Mouse (Mus musculus) midbrain, embryonic 12.5 days (tissue): ENCODE data around the gene Gm572. TPM values are rescaled to one million over a fixed set of nuclear protein-coding genes. Genes with fewer than 3 reads are reported as not detected.

Experiments used
- ATAC-seq: fragments of 200-750 bp; cut with Nextera tagmentation; 2 replicates; pipeline ENCODE4 v1.8.0; 2017; ENCODE audit warnings: low read depth, moderate TSS enrichment, moderate library complexity; ENCODE audit not compliant: low FRiP score
- H3K27ac ChIP-seq: fragments of 300-500 bp; sonication (generic); replicated peaks from 2 replicates; pipeline ENCODE4 v1.5.1; 2016; ENCODE audit warnings: mild to moderate bottlenecking
- H3K27me3 ChIP-seq: fragments of 300-500 bp; sonication (generic); 2 replicates; pipeline ENCODE4 v1.6.1; 2016; ENCODE audit warnings: mild to moderate bottlenecking
- H3K36me3 ChIP-seq: fragments of 300-500 bp; sonication (generic); 2 replicates; pipeline ENCODE4 v1.6.1; 2016
- H3K4me1 ChIP-seq: fragments of 300-500 bp; sonication (generic); 2 replicates; pipeline ENCODE4 v1.6.1; 2016
- H3K4me2 ChIP-seq: fragments of 300-500 bp; sonication (generic); replicated peaks from 2 replicates; pipeline ENCODE4 v1.6.1; 2016; ENCODE audit warnings: mild to moderate bottlenecking, moderate library complexity
- H3K4me3 ChIP-seq: fragments of 300-500 bp; sonication (generic); 2 replicates; pipeline ENCODE4 v1.5.1; 2016; ENCODE audit warnings: mild to moderate bottlenecking
- H3K9ac ChIP-seq: fragments of 300-500 bp; sonication (generic); replicated peaks from 2 replicates; pipeline ENCODE4 v1.6.1; 2016; ENCODE audit warnings: mild to moderate bottlenecking, moderate library complexity
- H3K9me3 ChIP-seq: fragments of 300-500 bp; sonication (generic); 2 replicates; pipeline ENCODE4 v1.6.1; 2016; ENCODE audit warnings: mild to moderate bottlenecking
- WGBS: fragments of 180-500 bp; shearing (Covaris S2); methylation state at CpG from one replicate; pipeline ENCODE4 v1.1.7; 2016; 5-methylcytosine and 5-hydroxymethylcytosine counted together
- polyA plus RNA-seq: library from polyadenylated mRNA; unstranded; fragments of >200 nt; fragmentation: Nextera tagmentation; extraction: Ambion mirVana; gene quantifications from 2 replicates; pipeline ENCODE4 v1.2.1, GENCODE M21; 2016

Gene Gm572
- polyA plus RNA-seq, 1 experiment from 2014 or later: not detected

DNA sequence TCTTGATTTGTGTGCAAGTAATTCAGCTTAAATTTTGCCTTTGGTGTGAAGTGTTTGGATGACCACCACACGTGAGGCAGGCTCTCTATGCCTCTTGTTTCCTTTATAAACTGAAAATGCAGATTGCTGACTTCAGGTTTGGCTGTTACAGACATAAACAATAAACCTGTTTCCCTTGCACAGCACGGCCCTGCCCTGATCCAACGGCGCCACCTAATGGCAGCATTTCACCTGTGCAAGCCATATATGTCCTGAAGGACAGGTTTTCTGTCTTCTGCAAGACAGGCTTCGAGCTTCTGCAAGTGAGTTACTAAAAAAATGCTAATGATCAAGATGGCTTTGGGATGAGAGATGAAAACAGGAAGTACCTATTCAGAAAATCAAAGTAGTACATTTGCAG, 35.4 kb upstream of the Gm572 start:
- no peaks in the 10 kb centered on the region for H3K9me3 ChIP-seq
- ATAC-seq: no peak
- H3K9ac ChIP-seq: no peak overlapping the region
- peaks cover 25% of the 10 kb centered on the region; the same call in 1 of the 2 replicates for H3K36me3 ChIP-seq
- no peaks in the 10 kb centered on the region for H3K4me1 ChIP-seq
- no peak overlapping the region for H3K4me2 ChIP-seq
- H3K4me3 ChIP-seq: no peak overlapping the region
- no peak overlapping the region for H3K27ac ChIP-seq
- 29% methylated on average over 5 of the region's 5 CpGs for WGBS
- no peaks in the 10 kb centered on the region for H3K27me3 ChIP-seq

DNA sequence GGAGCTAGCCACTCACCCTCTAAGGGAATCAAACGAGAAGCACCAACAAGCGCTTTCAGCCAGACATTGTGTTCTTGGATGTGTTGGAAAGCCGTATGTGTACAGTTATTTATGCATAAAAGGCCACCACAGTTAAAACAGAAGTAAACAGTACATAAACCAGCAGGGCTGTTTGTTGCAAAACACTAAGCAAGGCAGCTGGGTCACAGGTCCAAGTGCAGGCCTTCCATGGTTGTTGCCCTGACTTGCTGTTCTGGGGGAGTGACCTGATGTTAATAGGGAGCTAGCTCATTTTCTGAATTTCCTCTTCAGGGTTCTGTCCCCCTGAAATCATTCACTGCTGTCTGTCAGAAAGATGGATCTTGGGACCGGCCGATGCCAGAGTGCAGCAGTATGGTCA, 33.3 kb upstream of the Gm572 start:
- WGBS: 91% methylated on average over 5 of the region's 5 CpGs

DNA sequence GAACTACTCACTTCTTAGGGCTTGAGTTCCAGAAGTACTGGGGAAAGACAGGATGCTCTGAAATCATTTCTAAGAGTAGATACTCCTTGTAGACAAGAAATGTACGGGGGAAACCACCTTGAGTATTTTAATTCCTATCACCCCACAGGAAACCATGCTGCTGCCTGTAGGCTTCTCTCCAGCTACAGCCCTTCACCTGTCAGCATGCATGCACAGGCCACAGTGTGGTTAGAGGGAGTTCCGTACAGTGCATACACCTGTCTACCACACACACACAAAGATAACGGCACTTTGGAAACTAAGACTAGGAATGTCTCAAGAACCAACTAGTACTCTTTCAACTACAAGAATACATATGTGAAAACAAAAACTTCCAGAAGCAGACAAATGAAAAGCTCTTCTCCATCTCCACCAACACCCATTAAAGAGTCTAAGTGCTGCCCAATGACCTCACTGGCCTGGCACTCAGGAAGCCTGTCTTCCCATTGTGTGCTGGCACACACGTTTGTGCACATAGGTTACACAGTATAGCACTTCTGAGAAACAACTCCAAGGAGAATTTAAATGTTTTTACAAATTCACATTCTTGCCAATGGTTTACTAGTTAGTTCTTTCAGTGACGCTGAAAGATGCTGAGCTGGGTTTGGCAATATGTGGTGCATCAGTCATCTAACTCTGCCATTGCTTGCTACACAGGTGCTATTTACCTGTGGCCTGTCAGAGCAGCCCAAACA, 32.3 kb upstream of the Gm572 start:
- no peak overlapping the region for H3K4me2 ChIP-seq
- H3K9me3 ChIP-seq: no peaks in the 10 kb centered on the region
- H3K27ac ChIP-seq: no peak overlapping the region
- no peaks in the 10 kb centered on the region for H3K27me3 ChIP-seq
- no peak overlapping the region for H3K9ac ChIP-seq
- 77% methylated on average over 5 of the region's 5 CpGs for WGBS
- H3K4me3 ChIP-seq: no peak overlapping the region
- no peaks in the 10 kb centered on the region for H3K4me1 ChIP-seq
- H3K36me3 ChIP-seq: peaks cover 50% of the 10 kb centered on the region
- ATAC-seq: no peak

More for the DNA sequence above, 33.3 kb upstream of the Gm572 start:
- H3K9ac ChIP-seq: no peak overlapping the region
- H3K4me2 ChIP-seq: no peak overlapping the region
- no peak for ATAC-seq
- H3K36me3 ChIP-seq: peaks cover 40% of the 10 kb centered on the region
- H3K9me3 ChIP-seq: no peaks in the 10 kb centered on the region
- no peaks in the 10 kb centered on the region for H3K27me3 ChIP-seq
- H3K27ac ChIP-seq: no peak overlapping the region
- no peak overlapping the region for H3K4me3 ChIP-seq
- no peaks in the 10 kb centered on the region for H3K4me1 ChIP-seq

DNA sequence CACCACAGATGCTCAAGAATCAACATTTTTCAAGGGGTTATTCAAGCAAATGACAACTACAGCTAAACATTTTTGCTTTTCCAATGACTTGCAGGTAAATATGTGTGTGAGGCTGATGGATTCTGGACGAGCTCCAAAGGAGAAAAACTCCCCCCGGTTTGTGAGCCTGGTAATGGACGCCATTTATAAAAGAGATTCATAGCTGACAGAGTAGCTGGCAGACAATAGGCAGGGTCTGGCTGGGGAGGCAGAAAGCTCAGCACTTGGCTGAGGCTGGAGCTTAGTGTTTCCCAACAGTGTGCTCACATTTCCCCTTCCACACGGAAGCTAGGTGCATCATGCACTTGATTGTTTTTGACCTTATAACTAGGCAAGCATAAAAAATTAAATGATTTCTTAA, 30.6 kb upstream of the Gm572 start:
- no peaks in the 10 kb centered on the region for H3K27me3 ChIP-seq
- ATAC-seq: no peak
- peaks cover 64% of the 10 kb centered on the region for H3K36me3 ChIP-seq
- no peaks in the 10 kb centered on the region for H3K9me3 ChIP-seq
- no peak overlapping the region for H3K4me3 ChIP-seq
- no peak overlapping the region for H3K4me2 ChIP-seq
- no peaks in the 10 kb centered on the region for H3K4me1 ChIP-seq
- 71% methylated on average over 4 of the region's 4 CpGs for WGBS
- no peak overlapping the region for H3K27ac ChIP-seq
- H3K9ac ChIP-seq: no peak overlapping the region

DNA sequence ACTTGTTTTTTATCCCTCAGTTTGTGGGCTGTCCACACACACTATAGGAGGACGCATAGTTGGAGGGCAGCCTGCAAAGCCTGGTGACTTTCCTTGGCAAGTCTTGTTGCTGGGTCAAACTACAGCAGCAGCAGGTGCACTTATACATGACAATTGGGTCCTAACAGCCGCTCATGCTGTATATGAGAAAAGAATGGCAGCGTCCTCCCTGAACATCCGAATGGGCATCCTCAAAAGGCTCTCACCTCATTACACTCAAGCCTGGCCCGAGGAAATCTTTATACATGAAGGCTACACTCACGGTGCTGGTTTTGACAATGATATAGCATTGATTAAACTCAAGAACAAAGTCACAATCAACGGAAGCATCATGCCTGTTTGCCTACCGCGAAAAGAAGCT, 29.4 kb upstream of the Gm572 start:
- Histone ChIP-seq H3K4me1 (no peaks in the 10 kb centered on the region), H3K27ac (no peak overlapping the region), H3K27me3 (no peaks in the 10 kb centered on the region), H3K36me3 (peaks cover 71% of the 10 kb centered on the region), H3K4me3 (no peak overlapping the region), H3K9ac (no peak overlapping the region), H3K4me2 (no peak overlapping the region), H3K9me3 (no peaks in the 10 kb centered on the region)
- ATAC-seq: no peak
- WGBS: 73% methylated on average over 9 of the region's 9 CpGs

DNA sequence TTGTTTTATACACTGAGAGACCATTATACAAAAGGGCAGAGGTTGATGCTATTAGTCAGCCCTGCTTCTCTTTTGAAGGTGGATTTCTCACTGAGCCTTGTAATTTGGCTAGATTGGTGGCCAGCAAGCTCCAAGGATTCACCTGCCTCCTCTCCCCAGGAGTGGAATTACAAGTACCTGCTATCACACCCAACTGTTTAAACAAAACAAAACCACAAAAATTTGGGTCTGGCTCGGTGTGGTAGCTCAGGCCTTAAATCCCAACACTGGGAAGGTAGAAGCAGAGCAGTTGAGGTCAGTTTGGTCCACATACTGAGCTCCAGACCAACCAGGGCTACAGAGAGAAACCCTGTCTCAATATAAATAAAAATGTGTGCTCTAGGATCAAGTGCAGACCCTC, 23.3 kb upstream of the Gm572 start:
- Histone ChIP-seq H3K36me3 (peaks cover 92% of the 10 kb centered on the region), H3K4me2 (no peak overlapping the region), H3K27ac (no peak overlapping the region), H3K9ac (no peak overlapping the region), H3K9me3 (no peaks in the 10 kb centered on the region), H3K27me3 (no peaks in the 10 kb centered on the region), H3K4me1 (peaks cover 17% of the 10 kb centered on the region; the same call in 1 of the 2 replicates), H3K4me3 (no peak overlapping the region)
- 89% methylated on average over 1 of the region's 1 CpGs for WGBS
- ATAC-seq: no peak

DNA sequence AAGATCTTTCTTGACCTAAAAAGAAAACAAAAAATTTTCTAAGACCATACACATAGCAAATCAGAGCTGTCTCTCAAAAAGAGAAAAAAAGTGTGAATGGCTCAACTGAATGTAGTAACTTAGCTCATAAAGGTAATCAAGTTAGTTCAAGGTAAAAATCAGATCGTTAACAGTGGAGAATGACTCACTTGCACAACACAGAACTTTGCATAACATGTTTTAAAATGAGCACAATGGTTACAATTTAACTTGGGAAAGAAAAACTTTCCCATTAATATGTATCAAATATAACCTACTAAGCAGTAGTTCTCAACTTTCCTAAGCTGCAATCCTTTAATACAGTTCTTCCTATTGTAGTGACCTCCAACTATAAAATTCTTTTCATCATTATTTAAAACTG, 22.4 kb upstream of the Gm572 start:
- H3K4me2 ChIP-seq: no peak overlapping the region
- 100% methylated on average over 1 of the region's 1 CpGs for WGBS
- peaks cover 86% of the 10 kb centered on the region for H3K36me3 ChIP-seq
- no peaks in the 10 kb centered on the region for H3K27me3 ChIP-seq
- H3K4me1 ChIP-seq: peaks cover 20% of the 10 kb centered on the region; the same call in 1 of the 2 replicates
- H3K9me3 ChIP-seq: no peaks in the 10 kb centered on the region
- no peak overlapping the region for H3K27ac ChIP-seq
- no peak overlapping the region for H3K9ac ChIP-seq
- H3K4me3 ChIP-seq: no peak overlapping the region
- no peak for ATAC-seq

DNA sequence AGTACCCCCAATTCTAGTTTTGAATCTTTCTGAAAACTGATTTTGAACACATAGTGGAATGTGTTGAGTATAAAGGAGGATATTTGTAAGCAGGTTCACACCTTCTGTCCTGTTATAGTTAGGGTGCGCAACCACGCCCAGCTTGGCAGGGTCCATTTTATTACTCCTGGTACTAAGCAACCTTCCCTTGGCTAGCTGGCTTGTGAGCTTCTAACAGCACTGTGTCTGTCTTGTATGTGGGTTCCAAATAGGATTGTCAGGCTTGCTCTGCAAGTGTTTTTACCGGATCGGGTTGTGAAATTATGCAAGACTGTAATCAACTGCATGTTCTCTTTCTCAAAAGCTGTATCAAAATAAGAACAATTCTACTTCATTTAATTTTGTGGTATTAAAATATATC, 20.6 kb upstream of the Gm572 start:
- no peak overlapping the region for H3K4me2 ChIP-seq
- no peaks in the 10 kb centered on the region for H3K27me3 ChIP-seq
- no peak for ATAC-seq
- peaks cover 69% of the 10 kb centered on the region for H3K36me3 ChIP-seq
- no peak overlapping the region for H3K4me3 ChIP-seq
- H3K9ac ChIP-seq: no peak overlapping the region
- WGBS: 94% methylated on average over 4 of the region's 4 CpGs
- no peak overlapping the region for H3K27ac ChIP-seq
- peaks cover 20% of the 10 kb centered on the region; the same call in 1 of the 2 replicates for H3K4me1 ChIP-seq
- H3K9me3 ChIP-seq: no peaks in the 10 kb centered on the region

DNA sequence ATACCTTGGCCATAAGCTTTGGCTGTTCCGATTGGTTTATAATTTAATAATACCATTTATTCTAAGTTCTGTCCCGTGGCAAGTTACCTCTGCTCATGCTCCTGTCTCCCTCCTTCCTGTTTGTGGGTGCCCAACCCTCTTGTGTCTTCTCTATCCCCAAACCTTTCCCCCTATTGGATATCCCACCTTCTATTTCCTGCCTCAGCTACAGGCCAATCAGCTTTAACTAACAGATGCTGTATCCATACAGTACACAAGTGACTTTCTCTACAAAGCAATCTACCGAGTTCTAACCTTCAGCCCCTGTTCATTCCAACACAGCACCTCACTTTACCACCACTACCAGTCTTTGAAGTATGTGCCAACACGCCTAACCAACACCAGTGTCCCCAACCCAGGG, 19.5 kb upstream of the Gm572 start:
- Histone ChIP-seq H3K4me1 (peaks cover 20% of the 10 kb centered on the region; the same call in 1 of the 2 replicates), H3K9me3 (no peaks in the 10 kb centered on the region), H3K4me2 (no peak overlapping the region), H3K4me3 (peak overlapping the region; percentile 2; the same call in 1 of the 2 replicates), H3K36me3 (peaks cover 62% of the 10 kb centered on the region), H3K27me3 (no peaks in the 10 kb centered on the region), H3K9ac (no peak overlapping the region), H3K27ac (no peak overlapping the region)
- no peak for ATAC-seq
- WGBS: 93% methylated on average over 4 of the region's 4 CpGs

DNA sequence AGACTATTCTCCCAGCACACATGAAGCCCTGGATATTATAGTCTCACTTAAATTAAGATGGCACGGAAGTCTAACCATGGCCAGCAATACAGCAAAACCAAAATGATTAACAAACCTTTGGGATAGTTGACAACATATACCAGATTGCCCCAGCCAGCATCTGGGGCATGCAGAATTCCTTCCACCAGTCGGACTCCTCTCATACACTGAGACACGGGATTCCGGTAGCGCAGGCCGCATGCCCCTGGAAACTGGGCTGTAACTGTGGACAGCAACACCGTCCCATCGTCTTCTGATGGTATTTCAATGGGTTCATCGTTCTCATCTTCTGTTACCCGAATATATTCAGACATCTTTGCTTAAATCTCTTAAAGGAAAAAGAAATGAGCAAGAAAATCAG, 18.1 kb upstream of the Gm572 start:
- peaks cover 20% of the 10 kb centered on the region; the same call in 1 of the 2 replicates for H3K4me1 ChIP-seq
- H3K27me3 ChIP-seq: no peaks in the 10 kb centered on the region
- H3K4me2 ChIP-seq: peak overlapping the region; percentile 92
- peak overlapping the region; percentile 96 for H3K4me3 ChIP-seq
- peaks cover 48% of the 10 kb centered on the region for H3K36me3 ChIP-seq
- no peak overlapping the region for H3K27ac ChIP-seq
- 92% methylated on average over 10 of the region's 10 CpGs for WGBS
- no peak overlapping the region for H3K9ac ChIP-seq
- no peak for ATAC-seq
- H3K9me3 ChIP-seq: no peaks in the 10 kb centered on the region

DNA sequence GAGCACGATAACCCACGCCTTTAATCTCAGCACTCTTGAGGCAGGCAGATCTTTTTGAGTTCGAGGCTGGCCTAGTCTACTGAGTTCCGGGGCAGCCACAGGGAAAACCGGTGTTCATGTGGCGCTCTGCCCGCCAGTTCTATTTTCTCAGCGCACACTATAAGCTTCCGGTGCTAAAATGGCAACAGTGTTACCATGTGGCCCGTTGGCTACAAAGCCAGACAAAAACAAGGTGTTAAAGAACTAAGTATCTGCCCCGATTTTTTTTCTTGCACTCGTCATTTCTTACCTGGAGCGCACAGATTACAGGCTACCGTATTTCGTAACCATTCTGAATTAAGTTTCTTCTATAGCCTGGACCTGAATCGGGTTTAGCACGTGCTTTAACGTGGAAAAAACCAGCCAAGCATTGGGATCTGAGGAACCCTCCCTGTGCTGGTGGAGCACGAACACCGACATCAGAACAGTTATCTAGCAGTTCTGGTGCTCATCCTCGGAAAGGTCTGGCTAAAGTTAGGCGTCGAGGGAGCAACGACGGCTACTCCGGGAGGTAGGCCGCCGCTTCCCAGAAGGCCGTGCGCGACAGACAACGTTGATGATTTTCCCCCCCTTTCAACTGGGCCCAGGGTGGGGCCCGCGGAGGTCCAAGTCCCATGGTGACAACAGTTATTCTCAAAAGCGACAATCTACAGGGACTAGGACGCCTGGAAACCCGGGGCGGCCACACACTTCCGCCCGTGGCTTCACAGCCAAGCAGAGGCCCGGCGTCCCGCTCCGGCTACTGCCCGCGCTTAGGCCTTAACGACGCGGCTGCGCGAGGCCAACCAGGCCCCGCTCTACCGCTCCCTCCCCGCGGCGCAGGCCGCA, 17.1 kb upstream of the Gm572 start:
- no peaks in the 10 kb centered on the region for H3K27me3 ChIP-seq
- ATAC-seq: peak; percentile 67
- H3K4me1 ChIP-seq: peaks cover 20% of the 10 kb centered on the region; the same call in 1 of the 2 replicates
- H3K36me3 ChIP-seq: peaks cover 41% of the 10 kb centered on the region
- peak overlapping the region; percentile 99 for H3K9ac ChIP-seq
- H3K4me3 ChIP-seq: peak overlapping the region; percentile 96
- H3K4me2 ChIP-seq: peak overlapping the region; percentile 92
- H3K9me3 ChIP-seq: no peaks in the 10 kb centered on the region
- peak overlapping the region; percentile 91 for H3K27ac ChIP-seq
- 1% methylated on average over 57 of the region's 57 CpGs for WGBS

DNA sequence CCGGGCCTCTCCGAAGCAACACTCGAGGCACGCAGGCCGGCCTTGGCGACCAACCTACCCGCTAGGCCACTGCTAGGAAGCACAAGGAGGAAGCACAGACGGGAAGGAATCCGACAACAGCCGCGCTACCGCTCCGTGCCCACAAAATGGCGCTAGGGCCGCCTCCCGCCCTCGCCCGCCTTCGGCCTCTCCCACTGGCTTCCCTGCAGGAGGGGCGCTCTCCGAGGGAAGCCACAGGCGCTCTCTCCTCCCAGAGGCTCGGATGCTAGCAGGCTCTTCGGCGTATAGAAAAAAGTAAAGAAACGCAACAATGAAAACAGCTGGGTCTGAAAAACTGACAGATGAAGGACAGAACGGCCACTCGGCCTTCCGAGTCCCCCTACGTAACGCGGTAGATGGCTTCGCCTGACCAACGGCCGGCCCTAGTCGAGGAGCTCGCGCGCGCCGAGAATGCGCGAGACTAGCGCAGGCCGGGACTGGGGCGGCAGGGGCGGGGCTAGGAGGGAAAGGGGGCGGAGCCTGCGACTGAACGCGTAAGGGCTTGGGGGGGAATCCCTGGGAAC, 16.4 kb upstream of the Gm572 start, which contains the start of gene Tardbp:
Gene Tardbp, minus strand, starts transcription at position 397 of the 563 bp plus-strand sequence.
- ATAC-seq: peak; percentile 96
- peak within 1 kb of the TSS; percentile 92 for H3K4me2 ChIP-seq
- WGBS: under 1% methylated on average over 51 of the region's 51 CpGs
- H3K4me3 ChIP-seq: peak within 1 kb of the TSS; percentile 96
- H3K4me1 ChIP-seq: peaks cover 20% of the 10 kb centered on the region; the same call in 1 of the 2 replicates
- H3K27me3 ChIP-seq: no peaks in the 10 kb centered on the region
- H3K27ac ChIP-seq: peak within 1 kb of the TSS; percentile 91
- peak within 1 kb of the TSS; percentile 99 for H3K9ac ChIP-seq
- peaks cover 33% of the 10 kb centered on the region for H3K36me3 ChIP-seq
- no peaks in the 10 kb centered on the region for H3K9me3 ChIP-seq
